Mouse (Mus musculus): ENCODE measurements around the gene Psd4. TPM values are rescaled to one million over a fixed set of nuclear protein-coding genes. Genes with fewer than 3 reads are reported as not detected.
A peak's percentile ranks its signal among the peaks of the same experiment; 100 is the strongest.

Psd4 gene
- 7.8 and 12.3 TPM in 2 replicates for polyA plus RNA-seq (2012; rRNA removed)

DNA sequence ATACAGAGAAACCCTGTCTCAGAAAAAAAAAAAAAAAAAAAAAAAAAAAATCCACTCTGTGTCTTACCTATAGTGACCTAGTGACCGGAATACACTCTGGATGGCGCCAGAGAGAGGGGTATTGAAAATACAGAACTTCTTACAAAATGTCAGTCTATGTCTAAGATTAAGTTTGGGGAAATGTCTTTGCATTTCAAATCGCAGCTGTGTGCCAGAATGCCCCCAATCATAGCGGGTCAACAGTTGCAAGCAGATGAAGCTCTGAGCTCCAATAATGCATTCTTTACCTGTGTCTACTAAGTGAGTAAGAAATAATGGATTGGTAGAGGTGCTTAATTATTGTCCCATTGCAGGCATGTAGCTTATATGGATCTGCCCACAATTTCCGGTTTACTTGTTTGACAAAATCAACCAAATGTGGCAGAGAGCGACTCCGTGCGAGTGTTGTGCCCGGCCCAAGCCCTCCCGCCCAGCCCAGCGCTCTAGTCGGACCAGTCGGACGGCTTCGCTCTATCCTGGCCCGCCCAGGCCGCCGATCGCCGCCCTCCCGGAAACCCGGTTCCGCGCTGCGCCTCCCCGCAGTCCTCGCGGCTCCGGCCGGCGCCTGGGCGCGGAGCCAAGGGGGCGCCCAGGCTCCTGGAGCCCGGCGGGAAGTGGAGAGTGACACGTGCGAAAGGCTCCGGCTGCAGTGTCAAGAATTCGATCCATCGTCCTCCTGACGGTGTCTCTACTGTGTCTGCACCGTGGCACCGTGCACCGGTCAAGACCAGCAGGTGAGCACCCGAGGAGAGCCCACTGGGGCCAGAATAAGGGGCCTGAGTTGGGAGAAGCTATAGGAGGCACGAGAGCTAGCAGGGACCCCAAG is at the start of gene Psd4:
Psd4 (plus strand) TSS at position 551 of the 865 bp plus-strand sequence.
- Histone ChIP-seq H3K4me3 (replicated peaks; ENCODE audit: extremely low read depth, low read depth, low read length) (peak within 1 kb of the TSS; percentile 58), H3K4me1 (ENCODE audit: control insufficient read depth, insufficient read depth, low read length) (peaks cover 2% of the 10 kb centered on the region; the same call in 1 of the 2 replicates)
- peak; percentile 71 for DNase-seq
- no peak for TF ChIP-seq POLR2A (IDR thresholded peaks at IDR 0.05; ENCODE audit: borderline replicate concordance, extremely low read depth, low read depth, low read length)
- TF ChIP-seq CTCF (IDR thresholded peaks at IDR 0.05; ENCODE audit: insufficient read depth, low read length), result no peak
- 3% methylated on average over 47 of the region's 47 CpGs for WGBS

DNA sequence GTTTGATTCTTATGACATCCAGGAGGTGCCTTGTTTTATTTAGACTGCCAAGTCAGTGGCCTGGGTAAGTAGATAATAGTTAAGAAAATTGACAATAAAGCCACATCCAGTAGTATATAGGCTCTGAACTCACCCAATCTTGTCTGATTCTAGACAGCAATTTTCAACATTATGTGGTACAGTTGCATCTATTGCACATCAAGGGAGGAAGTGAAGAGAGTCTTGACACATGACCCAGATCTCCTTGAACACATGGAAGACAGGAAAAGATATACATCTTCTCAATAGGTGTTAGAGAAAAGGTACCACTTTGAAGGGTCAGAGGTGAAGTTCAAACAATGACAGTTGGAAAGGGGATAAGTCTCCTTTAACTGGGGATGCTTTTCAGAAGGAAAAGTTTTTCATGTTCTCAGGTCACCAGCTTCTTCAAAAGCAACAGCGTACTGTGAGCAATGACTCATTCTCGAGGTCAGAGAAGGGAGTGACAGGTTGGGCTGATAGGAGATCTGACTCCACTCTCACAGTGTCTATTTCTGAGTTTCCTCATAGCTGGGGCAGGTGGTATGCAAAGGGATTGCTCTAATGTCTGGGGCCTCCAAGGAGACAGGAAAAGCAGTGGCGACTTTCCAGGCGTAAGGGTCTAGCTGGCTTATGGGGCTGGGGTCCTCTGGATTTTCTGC is 49.3 kb upstream of the Psd4 start:
- H3K4me3 ChIP-seq (replicated peaks; ENCODE audit: extremely low read depth, low read depth, low read length), result no peak overlapping the region
- no peak for TF ChIP-seq CTCF (IDR thresholded peaks at IDR 0.05; ENCODE audit: insufficient read depth, low read length)
- TF ChIP-seq POLR2A (IDR thresholded peaks at IDR 0.05; ENCODE audit: borderline replicate concordance, extremely low read depth, low read depth, low read length), result no peak
- no peak for DNase-seq
- 67% methylated on average over 4 of the region's 4 CpGs for WGBS
- H3K4me1 ChIP-seq (ENCODE audit: control insufficient read depth, insufficient read depth, low read length), result no peaks in the 10 kb centered on the region

DNA sequence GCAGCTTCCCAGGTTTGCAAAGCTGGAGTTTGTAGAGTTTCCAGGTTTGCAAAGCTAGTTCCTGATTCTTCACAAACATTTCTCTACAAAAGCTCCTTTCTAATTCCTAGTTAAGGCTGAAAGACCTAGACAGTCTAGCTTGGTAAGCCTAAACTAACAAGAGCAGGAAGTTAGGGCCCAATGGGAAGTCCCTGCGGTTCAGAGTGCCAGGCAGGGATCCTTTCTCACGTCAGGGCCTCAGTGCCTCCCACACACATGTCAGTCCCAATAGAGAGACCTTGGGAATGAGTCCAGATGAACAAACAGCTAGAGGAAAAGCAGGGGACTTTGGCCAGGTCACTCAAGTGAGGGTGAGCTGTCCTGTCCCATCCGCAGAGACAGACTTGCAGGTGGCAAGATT is 32.0 kb upstream of the Psd4 start:
- no peaks in the 10 kb centered on the region for H3K4me1 ChIP-seq (ENCODE audit: control insufficient read depth, insufficient read depth, low read length)

DNA sequence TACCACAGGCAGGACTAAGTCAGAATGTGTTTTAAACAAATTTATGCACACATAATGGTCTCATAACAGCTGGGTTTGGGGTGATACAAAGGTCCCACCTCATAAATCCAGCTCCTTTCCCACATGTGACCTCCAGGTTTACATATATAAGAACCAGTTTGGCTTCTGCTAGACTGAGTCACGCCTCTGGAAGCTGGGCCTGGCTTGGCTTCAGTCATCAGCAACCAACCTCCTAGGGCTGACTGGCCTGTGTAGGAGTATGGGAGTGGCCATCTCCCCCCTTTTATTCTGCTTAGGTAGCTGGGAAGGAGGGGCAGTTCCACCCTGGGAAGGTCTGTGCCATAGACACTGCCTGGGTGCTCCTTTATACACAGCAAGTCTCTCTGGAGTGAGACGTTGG is 30.8 kb upstream of the Psd4 start, which contains the start of gene Il1rn:
Il1rn (plus strand) TSS at position 309 of the 400 bp plus-strand sequence.
- 73% methylated on average over 2 of the region's 2 CpGs for WGBS
- H3K4me1 ChIP-seq (ENCODE audit: control insufficient read depth, insufficient read depth, low read length), result no peaks in the 10 kb centered on the region
- no peak within 1 kb of the TSS for H3K4me3 ChIP-seq (replicated peaks; ENCODE audit: extremely low read depth, low read depth, low read length)
- no peak for DNase-seq
- TF ChIP-seq POLR2A (IDR thresholded peaks at IDR 0.05; ENCODE audit: borderline replicate concordance, extremely low read depth, low read depth, low read length), result no peak
- TF ChIP-seq CTCF (IDR thresholded peaks at IDR 0.05; ENCODE audit: insufficient read depth, low read length), result no peak

More for the DNA sequence above, 32.0 kb upstream of the Psd4 start:
- TF ChIP-seq CTCF (IDR thresholded peaks at IDR 0.05; ENCODE audit: insufficient read depth, low read length) (no peak), POLR2A (IDR thresholded peaks at IDR 0.05; ENCODE audit: borderline replicate concordance, extremely low read depth, low read depth, low read length) (no peak)
- DNase-seq, result no peak
- WGBS, result 42% methylated on average over 3 of the region's 3 CpGs
- H3K4me3 ChIP-seq (replicated peaks; ENCODE audit: extremely low read depth, low read depth, low read length), result no peak overlapping the region

DNA sequence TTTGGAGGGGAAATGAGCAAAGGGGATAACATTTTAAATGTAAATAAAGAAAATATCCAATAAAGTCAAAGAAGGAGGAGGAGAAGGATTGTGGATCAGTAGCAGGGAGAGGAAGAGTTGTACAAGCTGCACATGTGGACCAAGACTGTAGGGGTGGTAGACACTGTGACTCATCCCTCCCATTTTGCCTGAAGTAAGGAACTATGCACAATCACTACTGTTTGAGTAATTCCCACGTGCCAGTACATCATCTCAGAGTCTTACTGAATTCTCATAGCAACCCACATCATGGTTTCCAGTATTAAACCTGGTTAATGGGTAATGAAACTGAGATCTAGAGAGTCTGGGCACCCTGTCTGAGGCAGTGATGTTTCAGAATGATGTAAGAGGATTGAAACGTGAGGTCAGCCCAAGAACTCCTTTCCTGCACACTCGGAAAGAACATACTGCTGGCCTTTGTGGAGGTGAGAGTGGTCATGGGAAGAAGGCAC is 25.9 kb upstream of the Psd4 start:
- DNase-seq, result no peak

DNA sequence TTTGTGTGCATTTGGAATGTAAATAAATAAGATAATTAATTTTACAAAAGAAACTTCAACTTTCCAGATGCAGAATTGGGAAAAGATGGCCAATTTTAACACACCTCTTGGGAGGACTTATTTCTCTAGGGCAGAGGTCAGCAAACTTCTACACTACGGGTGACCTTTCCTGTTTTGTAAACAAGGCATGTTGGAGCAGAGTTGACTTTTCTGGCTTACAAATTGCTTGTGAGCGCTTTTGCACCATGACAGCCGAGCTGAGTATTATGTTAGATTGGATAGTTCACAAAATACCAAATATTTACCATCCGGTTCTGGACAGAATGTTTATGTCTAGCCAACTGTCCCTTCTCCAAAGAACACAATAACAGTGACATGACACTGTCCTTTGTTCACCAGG is 22.8 kb upstream of the Psd4 start:
- no peak for DNase-seq

More for the DNA sequence above, 25.9 kb upstream of the Psd4 start:
- H3K4me1 ChIP-seq (ENCODE audit: control insufficient read depth, insufficient read depth, low read length), result no peaks in the 10 kb centered on the region
- no peak overlapping the region for H3K4me3 ChIP-seq (replicated peaks; ENCODE audit: extremely low read depth, low read depth, low read length)
- whole genome bisulfite sequencing, result 56% methylated on average over 3 of the region's 3 CpGs
- TF ChIP-seq POLR2A (IDR thresholded peaks at IDR 0.05; ENCODE audit: borderline replicate concordance, extremely low read depth, low read depth, low read length), result no peak
- TF ChIP-seq CTCF (IDR thresholded peaks at IDR 0.05; ENCODE audit: insufficient read depth, low read length), result no peak

DNA sequence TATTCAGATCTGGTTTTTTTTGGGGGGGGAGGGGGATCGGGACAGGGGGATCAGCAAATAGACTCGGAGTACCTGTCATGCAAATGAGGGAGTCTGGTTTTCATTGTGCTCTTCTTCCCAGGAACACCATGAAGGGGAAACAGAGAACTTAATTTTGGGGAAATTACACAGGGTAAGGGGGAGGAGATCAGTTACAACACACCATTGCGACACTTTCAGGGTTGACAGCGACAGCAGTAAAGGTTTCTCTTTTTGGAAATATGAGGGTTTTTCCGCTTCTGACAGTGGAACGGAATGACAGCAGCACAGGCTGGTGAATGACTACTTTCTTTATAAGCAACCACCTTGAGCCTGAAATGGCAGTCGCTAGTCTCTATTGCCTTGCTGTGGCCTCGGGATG is 22.3 kb upstream of the Psd4 start:
- no peak for DNase-seq
- no peak for TF ChIP-seq POLR2A (IDR thresholded peaks at IDR 0.05; ENCODE audit: borderline replicate concordance, extremely low read depth, low read depth, low read length)
- TF ChIP-seq CTCF (IDR thresholded peaks at IDR 0.05; ENCODE audit: insufficient read depth, low read length), result no peak
- 62% methylated on average over 8 of the region's 8 CpGs for WGBS

More for the DNA sequence above, 22.8 kb upstream of the Psd4 start:
- TF ChIP-seq CTCF (IDR thresholded peaks at IDR 0.05; ENCODE audit: insufficient read depth, low read length), result no peak
- no peak for TF ChIP-seq POLR2A (IDR thresholded peaks at IDR 0.05; ENCODE audit: borderline replicate concordance, extremely low read depth, low read depth, low read length)
- 35% methylated on average over 4 of the region's 4 CpGs for WGBS
- Histone ChIP-seq H3K4me1 (ENCODE audit: control insufficient read depth, insufficient read depth, low read length) (no peaks in the 10 kb centered on the region), H3K4me3 (replicated peaks; ENCODE audit: extremely low read depth, low read depth, low read length) (no peak overlapping the region)

DNA sequence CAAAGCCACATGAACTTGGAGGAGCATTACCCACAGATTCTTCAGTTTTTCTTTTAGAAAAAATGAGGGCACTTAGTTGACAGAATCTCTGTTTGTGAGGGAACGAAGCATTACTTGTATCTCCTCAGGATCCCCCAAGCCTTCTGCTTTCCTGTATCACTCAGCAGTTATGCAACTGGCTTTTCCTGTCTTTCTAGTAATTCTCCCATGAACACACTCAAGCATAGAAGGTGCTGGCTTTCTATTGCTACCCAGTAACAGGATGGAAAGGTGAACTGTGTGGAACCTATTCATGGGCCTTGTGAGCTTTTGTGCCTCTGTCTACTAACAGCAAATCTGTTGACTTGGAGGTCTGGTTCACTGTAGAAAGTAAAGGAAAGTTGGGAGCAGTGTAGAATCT is 19.5 kb upstream of the Psd4 start:
- TF ChIP-seq POLR2A (IDR thresholded peaks at IDR 0.05; ENCODE audit: borderline replicate concordance, extremely low read depth, low read depth, low read length) (no peak), CTCF (IDR thresholded peaks at IDR 0.05; ENCODE audit: insufficient read depth, low read length) (no peak)
- no peak for DNase-seq
- no peak overlapping the region for H3K4me3 ChIP-seq (replicated peaks; ENCODE audit: extremely low read depth, low read depth, low read length)
- 74% methylated on average over 1 of the region's 1 CpGs for WGBS
- no peaks in the 10 kb centered on the region for H3K4me1 ChIP-seq (ENCODE audit: control insufficient read depth, insufficient read depth, low read length)

More for the DNA sequence above, 22.3 kb upstream of the Psd4 start:
- no peaks in the 10 kb centered on the region for H3K4me1 ChIP-seq (ENCODE audit: control insufficient read depth, insufficient read depth, low read length)
- no peak overlapping the region for H3K4me3 ChIP-seq (replicated peaks; ENCODE audit: extremely low read depth, low read depth, low read length)

DNA sequence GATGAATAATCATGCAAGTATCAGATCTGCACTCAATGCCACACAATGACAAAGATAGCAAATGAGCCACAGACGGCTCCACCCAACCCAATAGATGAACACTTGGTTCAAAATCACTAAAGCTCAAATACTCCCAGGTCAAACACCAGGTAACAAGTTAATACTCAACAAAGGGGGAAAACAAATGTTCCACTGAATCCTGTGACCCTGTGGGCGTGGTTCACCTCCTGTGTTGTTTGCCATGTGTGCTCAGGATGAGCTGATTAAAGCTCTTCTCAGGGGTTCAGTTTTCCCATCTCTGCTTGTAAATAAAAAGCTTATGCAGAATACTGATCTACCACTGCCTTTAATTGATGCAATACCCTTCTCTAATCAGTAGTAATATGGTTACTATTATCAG is 16.2 kb upstream of the Psd4 start:
- no peak for DNase-seq
- no peak for TF ChIP-seq CTCF (IDR thresholded peaks at IDR 0.05; ENCODE audit: insufficient read depth, low read length)
- 70% methylated on average over 2 of the region's 2 CpGs for WGBS
- H3K4me3 ChIP-seq (replicated peaks; ENCODE audit: extremely low read depth, low read depth, low read length), result no peak overlapping the region
- no peaks in the 10 kb centered on the region for H3K4me1 ChIP-seq (ENCODE audit: control insufficient read depth, insufficient read depth, low read length)
